Mouse (Mus musculus): ENCODE measurements around the gene Mup15.
"Not testable (repeated sequence)": the region's sequence is repeated elsewhere in the genome, so short reads cannot be mapped to it uniquely, and the experiment has no call there.

Gene Mup15

GRCm38 (mm10) chr4:61439643-61440042, at the start of gene Mup15:
Gene Mup15, minus strand, starts transcription at chr4:61439743.
- DNase-seq = not testable (repeated sequence)
